Mouse (Mus musculus): ENCODE measurements around the gene Ect2. TPM values are rescaled to one million over a fixed set of nuclear protein-coding genes. Genes with fewer than 3 reads are reported as not detected.

Gene Ect2
- total and polyA plus RNA-seq, 3 experiments = 0.12 to 0.73 (median 0.39) TPM

- TF ChIP-seq EP300 (IDR thresholded peaks at IDR 0.05; ENCODE audit: insufficient read depth, low read depth, low read length) (no peak), CTCF (IDR thresholded peaks at IDR 0.05) (no peak), POLR2A (IDR thresholded peaks at IDR 0.05; ENCODE audit: insufficient read depth, low read depth, low read length) (no peak)
- no peak overlapping the region for H3K4me3 ChIP-seq
- H3K4me1 ChIP-seq (ENCODE audit: control insufficient read depth, insufficient read depth, low read length) = no peaks in the 10 kb centered on the region
- H3K36me3 ChIP-seq (ENCODE audit: control insufficient read depth, insufficient read depth, low read length) = no peaks in the 10 kb centered on the region
- intact Hi-C loops (cut with DNase I) = no loop called here
- H3K27me3 ChIP-seq (ENCODE audit: control insufficient read depth, insufficient read depth, low read length) = no peaks in the 10 kb centered on the region
- 69% methylated on average over 1 of the region's 1 CpGs for WGBS
- H3K27ac ChIP-seq = no peak overlapping the region
- DNase-seq = no peak
- no peaks in the 10 kb centered on the region for H3K79me2 ChIP-seq (replicated peaks; ENCODE audit: control insufficient read depth, insufficient read depth, low read length)
- no peak overlapping the region for H3K9ac ChIP-seq (ENCODE audit: low read depth, low read length)
Measured at GRCm38 (mm10) chr3:27170257-27170656, 16.6 kb upstream of the Ect2 start.

- Histone ChIP-seq H3K9ac (ENCODE audit: low read depth, low read length) (no peak overlapping the region), H3K36me3 (ENCODE audit: control insufficient read depth, insufficient read depth, low read length) (no peaks in the 10 kb centered on the region), H3K79me2 (replicated peaks; ENCODE audit: control insufficient read depth, insufficient read depth, low read length) (no peaks in the 10 kb centered on the region), H3K27ac (no peak overlapping the region), H3K4me1 (ENCODE audit: control insufficient read depth, insufficient read depth, low read length) (no peaks in the 10 kb centered on the region), H3K27me3 (ENCODE audit: control insufficient read depth, insufficient read depth, low read length) (no peaks in the 10 kb centered on the region), H3K4me3 (no peak overlapping the region)
- TF ChIP-seq POLR2A (IDR thresholded peaks at IDR 0.05; ENCODE audit: insufficient read depth, low read depth, low read length) (no peak), EP300 (IDR thresholded peaks at IDR 0.05; ENCODE audit: insufficient read depth, low read depth, low read length) (no peak), CTCF (IDR thresholded peaks at IDR 0.05) (no peak)
- no peak for DNase-seq
- WGBS = 87% methylated on average over 3 of the region's 3 CpGs
- intact Hi-C loops (cut with DNase I) = no loop called here
Measured at GRCm38 (mm10) chr3:27165481-27166065, 11.9 kb upstream of the Ect2 start.

- DNase-seq = no peak
- Histone ChIP-seq H3K27ac (no peak overlapping the region), H3K27me3 (ENCODE audit: control insufficient read depth, insufficient read depth, low read length) (no peaks in the 10 kb centered on the region), H3K9ac (ENCODE audit: low read depth, low read length) (no peak overlapping the region), H3K4me1 (ENCODE audit: control insufficient read depth, insufficient read depth, low read length) (no peaks in the 10 kb centered on the region), H3K36me3 (ENCODE audit: control insufficient read depth, insufficient read depth, low read length) (no peaks in the 10 kb centered on the region), H3K79me2 (replicated peaks; ENCODE audit: control insufficient read depth, insufficient read depth, low read length) (no peaks in the 10 kb centered on the region), H3K4me3 (no peak overlapping the region)
- no peak for TF ChIP-seq POLR2A (IDR thresholded peaks at IDR 0.05; ENCODE audit: insufficient read depth, low read depth, low read length)
- TF ChIP-seq EP300 (IDR thresholded peaks at IDR 0.05; ENCODE audit: insufficient read depth, low read depth, low read length) = no peak
- TF ChIP-seq CTCF (IDR thresholded peaks at IDR 0.05) = no peak
- 60% methylated on average over 2 of the region's 2 CpGs for WGBS
- intact Hi-C loops (cut with DNase I) = no loop called here
Measured at GRCm38 (mm10) chr3:27162410-27162804, 8.7 kb upstream of the Ect2 start.

GRCm38 (mm10) chr3:27161645-27162409 lies 8.1 kb upstream of the Ect2 start:
- Histone ChIP-seq H3K9ac (ENCODE audit: low read depth, low read length) (no peak overlapping the region), H3K4me3 (no peak overlapping the region), H3K4me1 (ENCODE audit: control insufficient read depth, insufficient read depth, low read length) (no peaks in the 10 kb centered on the region), H3K36me3 (ENCODE audit: control insufficient read depth, insufficient read depth, low read length) (no peaks in the 10 kb centered on the region), H3K27ac (no peak overlapping the region), H3K79me2 (replicated peaks; ENCODE audit: control insufficient read depth, insufficient read depth, low read length) (no peaks in the 10 kb centered on the region), H3K27me3 (ENCODE audit: control insufficient read depth, insufficient read depth, low read length) (no peaks in the 10 kb centered on the region)
- no peak for TF ChIP-seq POLR2A (IDR thresholded peaks at IDR 0.05; ENCODE audit: insufficient read depth, low read depth, low read length)
- no peak for TF ChIP-seq CTCF (IDR thresholded peaks at IDR 0.05)
- TF ChIP-seq EP300 (IDR thresholded peaks at IDR 0.05; ENCODE audit: insufficient read depth, low read depth, low read length) = no peak
- intact Hi-C loops (cut with DNase I) = no loop called here
- 85% methylated on average over 6 of the region's 6 CpGs for WGBS
- DNase-seq = no peak

DNA sequence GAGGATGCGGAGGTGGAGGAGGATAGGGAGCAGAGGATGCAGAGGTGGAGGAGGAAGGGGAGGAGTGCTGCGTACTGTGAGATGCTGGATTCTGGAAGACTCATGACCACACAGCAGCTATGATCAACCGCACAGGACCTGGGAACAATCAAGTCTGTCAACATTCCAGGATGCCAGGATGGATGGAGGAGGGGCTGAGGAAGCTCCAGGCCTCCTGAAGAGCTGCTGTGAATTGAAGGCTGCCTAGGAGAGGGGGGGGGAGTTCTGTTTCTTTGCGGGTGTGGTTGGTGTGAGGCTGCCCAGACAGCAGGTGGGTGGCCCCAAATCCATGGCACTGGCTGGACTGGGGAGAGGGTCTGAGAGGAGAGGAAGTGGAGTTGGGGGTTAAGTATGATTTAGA lies 5.2 kb upstream of the Ect2 start:
- Histone ChIP-seq H3K9ac (ENCODE audit: low read depth, low read length) (no peak overlapping the region), H3K36me3 (ENCODE audit: control insufficient read depth, insufficient read depth, low read length) (no peaks in the 10 kb centered on the region), H3K79me2 (replicated peaks; ENCODE audit: control insufficient read depth, insufficient read depth, low read length) (no peaks in the 10 kb centered on the region), H3K27ac (no peak overlapping the region), H3K27me3 (ENCODE audit: control insufficient read depth, insufficient read depth, low read length) (no peaks in the 10 kb centered on the region), H3K4me3 (no peak overlapping the region), H3K4me1 (ENCODE audit: control insufficient read depth, insufficient read depth, low read length) (no peaks in the 10 kb centered on the region)
- intact Hi-C loops (cut with DNase I) = loop anchor here (10.0 kb wide), 1 partner anchor 166 kb away; no protein-coding TSS in a partner anchor
- no peak for DNase-seq
- no peak for TF ChIP-seq POLR2A (IDR thresholded peaks at IDR 0.05; ENCODE audit: insufficient read depth, low read depth, low read length)
- TF ChIP-seq EP300 (IDR thresholded peaks at IDR 0.05; ENCODE audit: insufficient read depth, low read depth, low read length) = no peak
- TF ChIP-seq CTCF (IDR thresholded peaks at IDR 0.05) = no peak
- 37% methylated on average over 4 of the region's 4 CpGs for WGBS

DNA sequence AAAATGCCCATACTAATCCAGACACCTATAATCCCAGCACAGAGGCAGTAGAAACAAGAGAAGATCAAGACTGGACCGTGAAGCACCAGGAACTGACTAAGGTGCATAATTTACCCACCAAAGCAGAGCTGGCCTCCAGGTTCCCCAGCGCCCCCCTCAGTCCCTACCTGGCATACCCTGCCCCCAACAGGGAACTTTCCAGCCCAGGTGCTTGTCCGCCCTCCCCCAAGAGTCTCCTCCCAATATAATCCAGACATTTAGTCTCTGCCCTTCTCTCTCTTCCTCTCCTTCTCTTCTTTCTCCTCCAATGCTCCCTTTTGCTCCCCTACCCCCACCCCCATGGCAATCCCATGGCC lies 2.9 kb upstream of the Ect2 start:
- no peak for DNase-seq
- 81% methylated on average over 3 of the region's 3 CpGs for WGBS
- Histone ChIP-seq H3K27me3 (ENCODE audit: control insufficient read depth, insufficient read depth, low read length) (no peaks in the 10 kb centered on the region), H3K4me3 (no peak overlapping the region), H3K4me1 (ENCODE audit: control insufficient read depth, insufficient read depth, low read length) (peaks cover 2% of the 10 kb centered on the region), H3K27ac (no peak overlapping the region), H3K9ac (ENCODE audit: low read depth, low read length) (no peak overlapping the region), H3K79me2 (replicated peaks; ENCODE audit: control insufficient read depth, insufficient read depth, low read length) (no peaks in the 10 kb centered on the region), H3K36me3 (ENCODE audit: control insufficient read depth, insufficient read depth, low read length) (no peaks in the 10 kb centered on the region)
- TF ChIP-seq POLR2A (IDR thresholded peaks at IDR 0.05; ENCODE audit: insufficient read depth, low read depth, low read length) (no peak), EP300 (IDR thresholded peaks at IDR 0.05; ENCODE audit: insufficient read depth, low read depth, low read length) (no peak), CTCF (IDR thresholded peaks at IDR 0.05) (no peak)
- intact Hi-C loops (cut with DNase I) = loop anchor here (10.0 kb wide), 1 partner anchor 168 kb away; no protein-coding TSS in a partner anchor
